Mouse (Mus musculus): Measurements from ENCODE around the gene Crygs. TPM values are rescaled to one million over a fixed set of nuclear protein-coding genes. Genes with fewer than 3 reads are reported as not detected.

Crygs gene
- polyA plus RNA-seq, 1 experiment, result not detected

GRCm38 (mm10) chr16:22767405-22767804 lies 44.0 kb downstream of the Crygs start:
- no peaks in the 10 kb centered on the region for H3K36me3 ChIP-seq (ENCODE audit: control insufficient read depth, insufficient read depth, low read length)
- TF ChIP-seq POLR2A (IDR thresholded peaks at IDR 0.05; ENCODE audit: low read depth, low read length) (no peak), CTCF (IDR thresholded peaks at IDR 0.05; ENCODE audit: extremely low read depth, insufficient read length, insufficient replicate concordance, low read depth, low read length) (no peak)
- no peaks in the 10 kb centered on the region for H3K4me1 ChIP-seq (ENCODE audit: control insufficient read depth, insufficient read depth, insufficient read length, low read length)
- no peak overlapping the region for H3K4me3 ChIP-seq (ENCODE audit: low read depth, low read length)
- WGBS, result 83% methylated on average over 3 of the region's 3 CpGs
- no peak overlapping the region for H3K27ac ChIP-seq (ENCODE audit: insufficient read depth, low read depth, low read length)
- H3K27me3 ChIP-seq (ENCODE audit: control insufficient read depth, insufficient read depth, low read length), result no peaks in the 10 kb centered on the region

- 78% methylated on average over 16 of the region's 16 CpGs for WGBS
- no peak overlapping the region for H3K27ac ChIP-seq (ENCODE audit: insufficient read depth, low read depth, low read length)
- H3K4me1 ChIP-seq (ENCODE audit: control insufficient read depth, insufficient read depth, insufficient read length, low read length), result no peaks in the 10 kb centered on the region
- TF ChIP-seq POLR2A (IDR thresholded peaks at IDR 0.05; ENCODE audit: low read depth, low read length) (no peak), CTCF (IDR thresholded peaks at IDR 0.05; ENCODE audit: extremely low read depth, insufficient read length, insufficient replicate concordance, low read depth, low read length) (no peak)
- H3K4me3 ChIP-seq (ENCODE audit: low read depth, low read length), result no peak overlapping the region
- no peaks in the 10 kb centered on the region for H3K36me3 ChIP-seq (ENCODE audit: control insufficient read depth, insufficient read depth, low read length)
- H3K27me3 ChIP-seq (ENCODE audit: control insufficient read depth, insufficient read depth, low read length), result no peaks in the 10 kb centered on the region
Observed at GRCm38 (mm10) chr16:22766738-22767211, 44.6 kb downstream of the Crygs start.

- no peaks in the 10 kb centered on the region for H3K4me1 ChIP-seq (ENCODE audit: control insufficient read depth, insufficient read depth, insufficient read length, low read length)
- no peaks in the 10 kb centered on the region for H3K27me3 ChIP-seq (ENCODE audit: control insufficient read depth, insufficient read depth, low read length)
- TF ChIP-seq CTCF (IDR thresholded peaks at IDR 0.05; ENCODE audit: extremely low read depth, insufficient read length, insufficient replicate concordance, low read depth, low read length) (no peak), POLR2A (IDR thresholded peaks at IDR 0.05; ENCODE audit: low read depth, low read length) (no peak)
- H3K27ac ChIP-seq (ENCODE audit: insufficient read depth, low read depth, low read length), result no peak overlapping the region
- H3K4me3 ChIP-seq (ENCODE audit: low read depth, low read length), result no peak overlapping the region
- no peaks in the 10 kb centered on the region for H3K36me3 ChIP-seq (ENCODE audit: control insufficient read depth, insufficient read depth, low read length)
- 89% methylated on average over 7 of the region's 7 CpGs for WGBS
Observed at GRCm38 (mm10) chr16:22765531-22765930, 45.8 kb downstream of the Crygs start.

Other genes with a start within 250 kb of the Crygs start
- gene Dgkg, start 154.4 kb downstream of the Crygs start, polyA plus RNA-seq (2012; rRNA removed), result 0.18 and 0.51 TPM in 2 replicates
- gene Tbccd1, start 46.1 kb upstream of the Crygs start, polyA plus RNA-seq (2012; rRNA removed), result 2.7 and 5.1 TPM in 2 replicates
- gene Dnajb11, start 46.3 kb upstream of the Crygs start, polyA plus RNA-seq (2012; rRNA removed), result 12.1 and 19.6 TPM in 2 replicates
- gene Ahsg, start 79.7 kb upstream of the Crygs start, polyA plus RNA-seq (2012; rRNA removed), result 0.11 TPM in 1 of 2 replicates, not detected in the other
- 0.13 TPM in 1 of 2 replicates, not detected in the other for gene Fetub, start 106.8 kb upstream of the Crygs start, polyA plus RNA-seq (2012; rRNA removed)
- gene Hrg, start 139.5 kb upstream of the Crygs start, polyA plus RNA-seq (2012; rRNA removed), result not detected in 2 replicates
- gene Kng2, start 217.9 kb upstream of the Crygs start, polyA plus RNA-seq (2012; rRNA removed), result 0.19 TPM in 1 of 2 replicates, not detected in the other
- not detected in 2 replicates for gene Kng1, start 246.3 kb upstream of the Crygs start, polyA plus RNA-seq (2012; rRNA removed)